Mouse (Mus musculus) cerebellum, adult 8-10 months (tissue): ENCODE results near the gene Zbtb45.
A peak's percentile ranks its signal among the peaks of the same experiment; 100 is the strongest.

Source experiments
- DNase-seq: peaks from one replicate; pipeline ENCODE4 v3.0.0; 2022

The Zbtb45 gene

GRCm38 (mm10) chr7:13010005-13010908 lies at the start of gene Zbtb45:
TSS of gene Zbtb45 (minus strand) at chr7:13010034.
- peak; percentile 33 for DNase-seq

- no peak for DNase-seq
Measured at GRCm38 (mm10) chr7:13059536-13059935, 49.7 kb upstream of the Zbtb45 start.

- peak; percentile 11 for DNase-seq
Measured at GRCm38 (mm10) chr7:13056913-13057700, 47.3 kb upstream of the Zbtb45 start.

GRCm38 (mm10) chr7:13054287-13055010 lies 44.6 kb upstream of the Zbtb45 start, which contains the start of gene Mzf1:
TSS of gene Mzf1 (minus strand) at chr7:13054764.
- DNase-seq = peak; percentile 96

- DNase-seq = no peak
Measured at GRCm38 (mm10) chr7:13053961-13054286, 44.1 kb upstream of the Zbtb45 start.

GRCm38 (mm10) chr7:13053501-13053900 lies 43.7 kb upstream of the Zbtb45 start:
- DNase-seq = peak; percentile 28

GRCm38 (mm10) chr7:13053001-13053400 lies 43.2 kb upstream of the Zbtb45 start:
- peak; percentile 34 for DNase-seq

- peak; percentile 59 for DNase-seq
Measured at GRCm38 (mm10) chr7:13046084-13046483, 36.2 kb upstream of the Zbtb45 start.

- DNase-seq = no peak
Measured at GRCm38 (mm10) chr7:13044254-13044625, 34.4 kb upstream of the Zbtb45 start.

GRCm38 (mm10) chr7:13043445-13044253 lies 33.8 kb upstream of the Zbtb45 start:
- peak; percentile 81 for DNase-seq

- DNase-seq = no peak
Measured at GRCm38 (mm10) chr7:13043120-13043444, 33.2 kb upstream of the Zbtb45 start.

GRCm38 (mm10) chr7:13042511-13042910 lies 32.7 kb upstream of the Zbtb45 start:
- no peak for DNase-seq

- peak; percentile 18 for DNase-seq
Measured at GRCm38 (mm10) chr7:13041256-13041655, 31.4 kb upstream of the Zbtb45 start.

- no peak for DNase-seq
Measured at GRCm38 (mm10) chr7:13039181-13039580, 29.3 kb upstream of the Zbtb45 start.

- DNase-seq = no peak
Measured at GRCm38 (mm10) chr7:13038621-13039169, 28.9 kb upstream of the Zbtb45 start.

GRCm38 (mm10) chr7:13037901-13038555 lies 28.2 kb upstream of the Zbtb45 start, which contains the start of gene Ube2m:
TSS of gene Ube2m (minus strand) at chr7:13038275.
- peak; percentile 99 for DNase-seq

- DNase-seq = peak; percentile 56
Measured at GRCm38 (mm10) chr7:13037366-13037765, 27.5 kb upstream of the Zbtb45 start.

GRCm38 (mm10) chr7:13036806-13037205 lies 27.0 kb upstream of the Zbtb45 start:
- DNase-seq = no peak

GRCm38 (mm10) chr7:13035211-13035855 lies 25.5 kb upstream of the Zbtb45 start:
- DNase-seq = peak; percentile 57

- DNase-seq = peak; percentile 97
Measured at GRCm38 (mm10) chr7:13034148-13034977, 24.5 kb upstream of the Zbtb45 start, which contains the start of gene Chmp2a. TSS of gene Chmp2a (minus strand) at chr7:13034807.
